Mouse (Mus musculus): Measurements from ENCODE around the gene Ube2c. TPM values are rescaled to one million over a fixed set of nuclear protein-coding genes. Genes with fewer than 3 reads are reported as not detected.

The Ube2c gene
- total and polyA plus RNA-seq, 3 experiments, result 177 to 365 (median 257) TPM

- no peak for TF ChIP-seq POLR2AphosphoS5 (IDR thresholded peaks at IDR 0.05; ENCODE audit: borderline replicate concordance, low read depth, low read length)
- TF ChIP-seq RCOR1 (IDR thresholded peaks at IDR 0.05; ENCODE audit: low read depth, low read length), result no peak
- TF ChIP-seq GABPA (IDR thresholded peaks at IDR 0.05; ENCODE audit: low read depth, low read length), result no peak
- TF ChIP-seq NRF1 (IDR thresholded peaks at IDR 0.05; ENCODE audit: insufficient read depth, low read depth, low read length, poor library complexity, severe bottlenecking), result no peak
- no peak for TF ChIP-seq MAZ (IDR thresholded peaks at IDR 0.05; ENCODE audit: low read depth, low read length)
- no peak for TF ChIP-seq ZKSCAN1 (IDR thresholded peaks at IDR 0.05; ENCODE audit: low read depth, low read length)
- peak; percentile 45; the same call in 1 of the 2 replicates for TF ChIP-seq HCFC1 (IDR thresholded peaks at IDR 0.05; ENCODE audit: low read depth, low read length)
- TF ChIP-seq GATA1 (IDR thresholded peaks at IDR 0.05; ENCODE audit: low read depth, low read length), result no peak
- no peak for TF ChIP-seq MEF2A (IDR thresholded peaks at IDR 0.05; ENCODE audit: extremely low read depth, insufficient replicate concordance, low read depth, low read length, poor library complexity, severe bottlenecking)
- no peak for TF ChIP-seq USF1 (IDR thresholded peaks at IDR 0.05; ENCODE audit: low read depth, low read length)
- TF ChIP-seq RAD21 (IDR thresholded peaks at IDR 0.05; ENCODE audit: low read depth, low read length), result peak; percentile 53
- peak; percentile 45 to 71 (median 55) for TF ChIP-seq CTCF (IDR thresholded peaks at IDR 0.05 in 2 of 3, conservative IDR thresholded peaks at IDR 0.05 in 1 of 3; ENCODE audit: control insufficient read depth in 1 of 3, insufficient read depth in 1 of 3, low read depth in 2 of 3, low read length in 3 of 3, poor library complexity in 1 of 3, severe bottlenecking in 1 of 3)
- no peak for TF ChIP-seq UBTF (IDR thresholded peaks at IDR 0.05; ENCODE audit: borderline replicate concordance, insufficient read depth, low read depth, low read length)
- no peak for TF ChIP-seq MAFK (IDR thresholded peaks at IDR 0.05; ENCODE audit: borderline replicate concordance, low read depth, low read length)
- 0 out of 2 replicates have a peak, but pooled peaks have one; percentile 31 for TF ChIP-seq MXI1 (IDR thresholded peaks at IDR 0.05; ENCODE audit: low read depth, low read length)
Measured at GRCm38 (mm10) chr2:164783926-164784581, 14.4 kb downstream of the Ube2c start (continued).

DNA sequence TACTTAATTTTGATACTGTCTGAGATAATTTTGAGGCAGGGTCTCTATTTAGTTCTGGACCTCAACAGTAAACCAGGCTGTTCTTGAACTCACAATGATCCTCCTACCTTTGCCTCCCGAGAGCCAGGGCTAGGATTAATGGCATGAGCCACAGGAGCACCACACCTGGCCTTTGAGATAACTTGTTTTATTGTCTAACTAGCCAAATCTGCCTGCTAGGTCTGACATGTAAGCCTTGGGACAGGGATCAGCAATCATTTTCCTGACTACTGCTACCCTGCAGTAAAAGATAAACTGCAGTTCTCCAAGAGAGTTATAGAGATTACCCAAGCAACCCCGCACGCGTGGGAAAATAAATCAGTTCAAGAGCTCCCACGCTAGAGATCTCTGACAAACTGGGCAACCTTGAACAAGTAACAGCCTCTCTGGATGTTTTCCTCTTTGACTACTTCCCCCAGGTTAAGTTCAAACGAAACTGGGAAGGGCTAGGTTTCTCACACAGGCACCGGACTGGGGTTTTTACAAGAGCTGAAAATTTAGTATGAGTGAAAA, 15.2 kb downstream of the Ube2c start:
- Histone ChIP-seq H3K9ac (ENCODE audit: control insufficient read depth, low read depth, low read length, poor library complexity, severe bottlenecking) (peak overlapping the region; percentile 66), H3K27me3 (ENCODE audit: control insufficient read depth in 1 of 2, insufficient read depth in 2 of 2, low read length in 2 of 2) (no peaks in the 10 kb centered on the region), H3K4me3 (ENCODE audit: control insufficient read depth in 1 of 2, insufficient read depth in 1 of 2, low read depth in 2 of 2, low read length in 2 of 2) (peak overlapping the region; percentile 63 to 88), H3K27ac (ENCODE audit: control insufficient read depth, low read depth, low read length) (peak overlapping the region; percentile 13; the same call in 1 of the 2 replicates), H3K4me1 (ENCODE audit: control insufficient read depth in 1 of 2, insufficient read depth in 2 of 2, low read length in 2 of 2) (peaks cover 3 to 9% of the 10 kb centered on the region in 2 experiments; a peak in 3 of 4 replicates), H3K79me2 (ENCODE audit: control insufficient read depth, insufficient read depth, low read length, poor library complexity) (no peaks in the 10 kb centered on the region; the same call in 1 of the 2 replicates), H3K9me3 (replicated peaks; ENCODE audit: insufficient read depth, low read length) (no peaks in the 10 kb centered on the region), H3K36me3 (ENCODE audit: control insufficient read depth in 1 of 2, insufficient read depth in 2 of 2, low read length in 2 of 2) (peaks cover 0 to 5% of the 10 kb centered on the region in 2 experiments; a peak in 1 of 4 replicates)
- TF ChIP-seq JUND (IDR thresholded peaks at IDR 0.05; ENCODE audit: low read depth, low read length) (no peak), EP300 (IDR thresholded peaks at IDR 0.05; ENCODE audit: low read depth in 1 of 2, low read length in 2 of 2) (peak in 1 of 2 experiments; percentile 13; a peak in 2 of 4 replicates), MEF2A (IDR thresholded peaks at IDR 0.05; ENCODE audit: extremely low read depth, insufficient replicate concordance, low read depth, low read length, poor library complexity, severe bottlenecking) (no peak), MXI1 (IDR thresholded peaks at IDR 0.05; ENCODE audit: low read depth, low read length) (no peak), MAZ (IDR thresholded peaks at IDR 0.05; ENCODE audit: low read depth, low read length) (no peak), BHLHE40 (IDR thresholded peaks at IDR 0.05; ENCODE audit: borderline replicate concordance, low read depth, low read length) (peak; percentile 24; the same call in 1 of the 2 replicates), MYB (IDR thresholded peaks at IDR 0.05; ENCODE audit: low read depth, low read length) (no peak), RCOR1 (IDR thresholded peaks at IDR 0.05; ENCODE audit: low read depth, low read length) (peak; percentile 85), HCFC1 (IDR thresholded peaks at IDR 0.05; ENCODE audit: low read depth, low read length) (no peak), SIN3A (IDR thresholded peaks at IDR 0.05; ENCODE audit: low read length) (no peak), POLR2A (IDR thresholded peaks at IDR 0.05; ENCODE audit: control insufficient read depth in 1 of 2, insufficient read depth in 1 of 2, low read depth in 1 of 2, low read length in 2 of 2, poor library complexity in 1 of 2) (no peak), USF1 (IDR thresholded peaks at IDR 0.05; ENCODE audit: low read depth, low read length) (no peak), GATA1 (IDR thresholded peaks at IDR 0.05; ENCODE audit: low read depth, low read length) (0 out of 2 replicates have a peak, but pooled peaks have one; percentile 9), TAL1 (IDR thresholded peaks at IDR 0.05; ENCODE audit: low read length) (peak; percentile 38), ZNF384 (IDR thresholded peaks at IDR 0.05; ENCODE audit: low read depth, low read length) (no peak), CHD1 (IDR thresholded peaks at IDR 0.05; ENCODE audit: low read depth, low read length) (no peak), TBP (IDR thresholded peaks at IDR 0.05; ENCODE audit: low read depth, low read length) (peak; percentile 77; the same call in 1 of the 2 replicates), TCF12 (IDR thresholded peaks at IDR 0.05; ENCODE audit: low read depth, low read length) (no peak), ETS1 (IDR thresholded peaks at IDR 0.05; ENCODE audit: low read depth, low read length) (no peak), UBTF (IDR thresholded peaks at IDR 0.05; ENCODE audit: borderline replicate concordance, insufficient read depth, low read depth, low read length) (no peak), KAT2A (conservative IDR thresholded peaks at IDR 0.05; ENCODE audit: low read depth, low read length) (no peak)
- DNase-seq (ENCODE audit: low read depth, low spot score), result no peak

Measured in MEL (cell line).